Mouse (Mus musculus) spleen, adult 2 months (tissue): ENCODE measurements around the gene Cd274. TPM values are rescaled to one million over a fixed set of nuclear protein-coding genes. Genes with fewer than 3 reads are reported as not detected.
"Not testable (repeated sequence)": the region's sequence is repeated elsewhere in the genome, so short reads cannot be mapped to it uniquely, and the experiment has no call there.

ENCODE experiments used
- DNase-seq, 2 experiments: peaks; one replicate each; pipeline versions ENCODE4 v3.0.0 to v3.0.0-alpha.2; 2012 to 2021; ENCODE audit warnings: low spot score in 2 of 2, low read depth in 1 of 2
- H3K27ac ChIP-seq: fragments of 200-500 bp; 2 replicates; pipeline ENCODE4 v1.5.1; 2012; ENCODE audit warnings: low read length, inconsistent platforms; ENCODE audit not compliant: insufficient read depth
- H3K27me3 ChIP-seq: fragments of 200-500 bp; 2 replicates; pipeline ENCODE4 v1.6.1; 2012; ENCODE audit warnings: mild to moderate bottlenecking, moderate library complexity, low read length, inconsistent platforms; ENCODE audit not compliant: control insufficient read depth, insufficient read depth
- H3K36me3 ChIP-seq: fragments of 200-500 bp; 2 replicates; pipeline ENCODE4 v1.6.1; 2012; ENCODE audit warnings: mild to moderate bottlenecking, low read length, inconsistent platforms; ENCODE audit not compliant: control insufficient read depth, insufficient read depth
- H3K4me1 ChIP-seq: fragments of 200-500 bp; 2 replicates; pipeline ENCODE4 v1.6.1; 2011; ENCODE audit warnings: inconsistent platforms; ENCODE audit not compliant: control insufficient read depth, insufficient read depth, insufficient read length
- H3K4me3 ChIP-seq: fragments of 200-500 bp; 2 replicates; pipeline ENCODE4 v1.5.1; 2011; ENCODE audit warnings: mild to moderate bottlenecking, inconsistent platforms; ENCODE audit not compliant: insufficient read depth, insufficient read length; ENCODE audit errors: extremely low read depth
- CTCF ChIP-seq: fragments of 200-500 bp; IDR thresholded peaks from 2 replicates; pipeline ENCODE4 v1.5.1; 2011; ENCODE audit warnings: mild to moderate bottlenecking, inconsistent platforms; ENCODE audit not compliant: insufficient read depth, insufficient read length, insufficient replicate concordance; ENCODE audit errors: extremely low read depth
- POLR2A ChIP-seq: fragments of 200-500 bp; IDR thresholded peaks from 2 replicates; pipeline ENCODE4 v1.6.1; 2011; ENCODE audit warnings: low read depth, low read length, inconsistent platforms
- WGBS: fragments of 180-500 bp; shearing (Covaris S2); methylation state at CpG from one replicate; pipeline ENCODE4 v1.1.7; 2018; 5-methylcytosine and 5-hydroxymethylcytosine counted together
- polyA plus RNA-seq: library from polyadenylated mRNA; depleted of rRNA; stranded (reverse); fragments of >200 nt; gene quantifications from 2 replicates; pipeline ENCODE4 v1.2.3, GENCODE M21; 2012

Gene Cd274
- polyA plus RNA-seq, 1 experiment = 10.4 TPM

- no peak for TF ChIP-seq CTCF
- TF ChIP-seq POLR2A = no peak
- no peak for DNase-seq
- H3K27ac ChIP-seq = no peak overlapping the region
- 85% methylated on average over 4 of the region's 4 CpGs for WGBS
- H3K4me3 ChIP-seq = no peak overlapping the region
- H3K36me3 ChIP-seq = no peaks in the 10 kb centered on the region
- no peaks in the 10 kb centered on the region for H3K27me3 ChIP-seq
- no peaks in the 10 kb centered on the region for H3K4me1 ChIP-seq
These were observed 35.4 kb downstream of the Cd274 start for GRCm38 (mm10) chr19:29402621-29403020.

GRCm38 (mm10) chr19:29403251-29403650 lies 36.0 kb downstream of the Cd274 start:
- TF ChIP-seq CTCF (no peak), POLR2A (no peak)
- H3K4me3 ChIP-seq = no peak overlapping the region
- H3K27ac ChIP-seq = no peak overlapping the region
- DNase-seq = no peak
- no peaks in the 10 kb centered on the region for H3K27me3 ChIP-seq
- no peaks in the 10 kb centered on the region for H3K4me1 ChIP-seq
- 88% methylated on average over 4 of the region's 4 CpGs for WGBS
- no peaks in the 10 kb centered on the region for H3K36me3 ChIP-seq

GRCm38 (mm10) chr19:29405388-29405787 lies 38.1 kb downstream of the Cd274 start:
- no peak for TF ChIP-seq POLR2A
- no peak for TF ChIP-seq CTCF
- no peaks in the 10 kb centered on the region for H3K36me3 ChIP-seq
- no peak overlapping the region for H3K4me3 ChIP-seq
- H3K27ac ChIP-seq = no peak overlapping the region
- H3K4me1 ChIP-seq = no peaks in the 10 kb centered on the region
- no peak for DNase-seq
- WGBS = 89% methylated on average over 2 of the region's 2 CpGs
- no peaks in the 10 kb centered on the region for H3K27me3 ChIP-seq

GRCm38 (mm10) chr19:29406042-29407017 lies 39.1 kb downstream of the Cd274 start:
- no peak for DNase-seq
- Histone ChIP-seq H3K36me3 (no peaks in the 10 kb centered on the region), H3K4me3 (no peak overlapping the region), H3K27me3 (no peaks in the 10 kb centered on the region), H3K4me1 (no peaks in the 10 kb centered on the region), H3K27ac (no peak overlapping the region)
- no peak for TF ChIP-seq POLR2A
- no peak for TF ChIP-seq CTCF
- WGBS = 94% methylated on average over 18 of the region's 18 CpGs

- TF ChIP-seq POLR2A = no peak
- TF ChIP-seq CTCF = no peak
- Histone ChIP-seq H3K27ac (no peak within 1 kb of the TSS), H3K4me1 (no peaks in the 10 kb centered on the region), H3K27me3 (no peaks in the 10 kb centered on the region), H3K4me3 (no peak within 1 kb of the TSS), H3K36me3 (no peaks in the 10 kb centered on the region)
- 86% methylated on average over 4 of the region's 4 CpGs for WGBS
- no peak for DNase-seq
These were observed 43.4 kb downstream of the Cd274 start, which contains the start of gene Pdcd1lg2 for GRCm38 (mm10) chr19:29410619-29411018. Gene Pdcd1lg2 (plus strand): TSS chr19:29410919.

- Histone ChIP-seq H3K36me3 (no peaks in the 10 kb centered on the region), H3K27me3 (no peaks in the 10 kb centered on the region), H3K4me3 (no peak overlapping the region; the same call in 1 of the 2 replicates), H3K4me1 (peaks cover 5% of the 10 kb centered on the region; the same call in 1 of the 2 replicates), H3K27ac (no peak overlapping the region)
- TF ChIP-seq POLR2A (no peak), CTCF (no peak)
- whole genome bisulfite sequencing = 94% methylated on average over 6 of the region's 6 CpGs
- DNase-seq = no peak
These were observed 45.5 kb downstream of the Cd274 start for GRCm38 (mm10) chr19:29412476-29413420.

GRCm38 (mm10) chr19:29414513-29414912 lies 47.3 kb downstream of the Cd274 start:
- Histone ChIP-seq H3K36me3 (no peaks in the 10 kb centered on the region), H3K27me3 (no peaks in the 10 kb centered on the region), H3K27ac (no peak overlapping the region), H3K4me1 (peaks cover 17% of the 10 kb centered on the region), H3K4me3 (no peak overlapping the region)
- TF ChIP-seq CTCF = no peak
- no peak for DNase-seq
- WGBS = 74% methylated on average over 3 of the region's 3 CpGs

GRCm38 (mm10) chr19:29414917-29415316 lies 47.7 kb downstream of the Cd274 start:
- peaks cover 18% of the 10 kb centered on the region for H3K4me1 ChIP-seq
- H3K27me3 ChIP-seq, DNase-seq, H3K4me3 ChIP-seq, H3K27ac ChIP-seq, H3K36me3 ChIP-seq: not testable (repeated sequence)
